Mouse (Mus musculus) MEL (cell line): Measurements from ENCODE around the gene Tmc8. TPM values are rescaled to one million over a fixed set of nuclear protein-coding genes. Genes with fewer than 3 reads are reported as not detected.
A peak's percentile ranks its signal among the peaks of the same experiment; 100 is the strongest.

ENCODE experiments used
- DNase-seq: peaks from one replicate; pipeline ENCODE4 v3.0.0; 2011; ENCODE audit warnings: low read depth, low spot score
- H3K27ac ChIP-seq: 2 replicates; pipeline ENCODE4 v1.5.1; 2012; ENCODE audit warnings: low read depth, mild to moderate bottlenecking, control low read depth, low read length, moderate library complexity; ENCODE audit not compliant: control insufficient read depth
- H3K27me3 ChIP-seq, 2 experiments: fragments of 150-350 bp in 1 of 2; sonication (generic) in 1 of 2; 2 replicates each; pipeline ENCODE4 v1.6.1; 2012; ENCODE audit warnings: low read length in 2 of 2, mild to moderate bottlenecking in 2 of 2, improper control_type of control experiment in 1 of 2, moderate library complexity in 1 of 2; ENCODE audit not compliant: insufficient read depth in 2 of 2, control insufficient read depth in 1 of 2
- H3K36me3 ChIP-seq, 2 experiments: 2 replicates each; pipeline ENCODE4 v1.6.1; 2012 to 2014; ENCODE audit warnings: low read length in 2 of 2, improper control_type of control experiment in 1 of 2, inconsistent platforms in 1 of 2, mild to moderate bottlenecking in 1 of 2; ENCODE audit not compliant: insufficient read depth in 2 of 2, control insufficient read depth in 1 of 2
- H3K4me1 ChIP-seq, 2 experiments: fragments of 150-350 bp in 1 of 2; sonication (generic) in 1 of 2; 2 replicates each; pipeline ENCODE4 v1.6.1; 2012; ENCODE audit warnings: low read length in 2 of 2, improper control_type of control experiment in 1 of 2, mild to moderate bottlenecking in 1 of 2; ENCODE audit not compliant: insufficient read depth in 2 of 2, control insufficient read depth in 1 of 2
- H3K4me3 ChIP-seq, 2 experiments: fragments of 150-350 bp in 1 of 2; sonication (generic) in 1 of 2; 2 replicates each; pipeline ENCODE4 v1.5.1; 2012; ENCODE audit warnings: low read depth in 2 of 2, low read length in 2 of 2, mild to moderate bottlenecking in 2 of 2, moderate library complexity in 2 of 2, control low read depth in 1 of 2, improper control_type of control experiment in 1 of 2; ENCODE audit not compliant: control insufficient read depth in 1 of 2, insufficient read depth in 1 of 2
- H3K79me2 ChIP-seq: 2 replicates; pipeline ENCODE4 v1.6.1; 2012; ENCODE audit warnings: mild to moderate bottlenecking, low read length, moderate library complexity; ENCODE audit not compliant: control insufficient read depth, poor library complexity, insufficient read depth
- H3K9ac ChIP-seq: 2 replicates; pipeline ENCODE4 v1.6.1; 2012; ENCODE audit warnings: low read depth, mild to moderate bottlenecking, control low read depth, low read length, moderate library complexity; ENCODE audit not compliant: control insufficient read depth, poor library complexity, severe bottlenecking
- H3K9me3 ChIP-seq: fragments of 150-350 bp; sonication (generic); replicated peaks from 2 replicates; pipeline ENCODE4 v1.6.1; 2012; ENCODE audit warnings: mild to moderate bottlenecking, low read length, improper control_type of control experiment, moderate library complexity; ENCODE audit not compliant: insufficient read depth
- BHLHE40 ChIP-seq: IDR thresholded peaks from 2 replicates; pipeline ENCODE4 v1.6.1; 2012; ENCODE audit warnings: low read depth, mild to moderate bottlenecking, inconsistent platforms, low read length, improper control_type of control experiment, borderline replicate concordance
- CHD1 ChIP-seq: IDR thresholded peaks from 2 replicates; pipeline ENCODE4 v1.6.1; 2012; ENCODE audit warnings: low read depth, mild to moderate bottlenecking, inconsistent platforms, low read length, improper control_type of control experiment
- ELF1 ChIP-seq: IDR thresholded peaks from 2 replicates; pipeline ENCODE4 v1.6.1; 2014; ENCODE audit warnings: low read depth, mild to moderate bottlenecking, inconsistent platforms, low read length, improper control_type of control experiment, moderate library complexity
- GATA1 ChIP-seq: IDR thresholded peaks from 2 replicates; pipeline ENCODE4 v1.6.1; 2011; ENCODE audit warnings: low read depth, low read length, improper control_type of control experiment
- HCFC1 ChIP-seq: IDR thresholded peaks from 2 replicates; pipeline ENCODE4 v1.6.1; 2012; ENCODE audit warnings: low read depth, mild to moderate bottlenecking, inconsistent platforms, low read length, improper control_type of control experiment, moderate library complexity
- JUND ChIP-seq: IDR thresholded peaks from 2 replicates; pipeline ENCODE4 v1.6.1; 2011; ENCODE audit warnings: low read depth, mild to moderate bottlenecking, improper control_type of control experiment, low read length
- KAT2A ChIP-seq: conservative IDR thresholded peaks from 2 replicates; pipeline ENCODE4 v1.6.1; 2012; ENCODE audit warnings: low read depth, low read length, improper control_type of control experiment, inconsistent platforms
- MAFK ChIP-seq: IDR thresholded peaks from 2 replicates; pipeline ENCODE4 v1.6.1; 2011; ENCODE audit warnings: low read depth, mild to moderate bottlenecking, low read length, improper control_type of control experiment, borderline replicate concordance
- MAZ ChIP-seq: IDR thresholded peaks from 2 replicates; pipeline ENCODE4 v1.6.1; 2012; ENCODE audit warnings: low read depth, mild to moderate bottlenecking, inconsistent platforms, low read length, improper control_type of control experiment
- MEF2A ChIP-seq: IDR thresholded peaks from 2 replicates; pipeline ENCODE4 v1.6.1; 2014; ENCODE audit warnings: low read depth, mild to moderate bottlenecking, inconsistent platforms, low read length, improper control_type of control experiment; ENCODE audit not compliant: poor library complexity, insufficient replicate concordance, severe bottlenecking; ENCODE audit errors: extremely low read depth
- MXI1 ChIP-seq: IDR thresholded peaks from 2 replicates; pipeline ENCODE4 v1.6.1; 2011; ENCODE audit warnings: mild to moderate bottlenecking, low read depth, low read length, improper control_type of control experiment
- MYC ChIP-seq: IDR thresholded peaks from 2 replicates; pipeline ENCODE4 v1.6.1; 2011; ENCODE audit warnings: low read depth, mild to moderate bottlenecking, low read length, improper control_type of control experiment, moderate library complexity
- NELFE ChIP-seq: IDR thresholded peaks from 2 replicates; pipeline ENCODE4 v1.6.1; 2011; ENCODE audit warnings: low read depth, low read length, improper control_type of control experiment
- NRF1 ChIP-seq: IDR thresholded peaks from 2 replicates; pipeline ENCODE4 v1.6.1; 2014; ENCODE audit warnings: low read depth, mild to moderate bottlenecking, inconsistent platforms, low read length, improper control_type of control experiment, moderate library complexity; ENCODE audit not compliant: poor library complexity, insufficient read depth, severe bottlenecking
- POLR2A ChIP-seq, 2 experiments: IDR thresholded peaks; 2 replicates each; pipeline ENCODE4 v1.6.1; 2011 to 2012; ENCODE audit warnings: low read length in 2 of 2, mild to moderate bottlenecking in 2 of 2, control low read depth in 1 of 2, improper control_type of control experiment in 1 of 2, low read depth in 1 of 2, moderate library complexity in 1 of 2; ENCODE audit not compliant: control insufficient read depth in 1 of 2, insufficient read depth in 1 of 2, poor library complexity in 1 of 2
- POLR2AphosphoS2 ChIP-seq: IDR thresholded peaks from 2 replicates; pipeline ENCODE4 v1.6.1; 2011; ENCODE audit warnings: low read length, improper control_type of control experiment
- POLR2AphosphoS5 ChIP-seq: IDR thresholded peaks from 2 replicates; pipeline ENCODE4 v1.6.1; 2012; ENCODE audit warnings: low read depth, borderline replicate concordance, mild to moderate bottlenecking, inconsistent platforms, low read length, moderate library complexity, mixed read lengths
- RCOR1 ChIP-seq: IDR thresholded peaks from 2 replicates; pipeline ENCODE4 v1.6.1; 2012; ENCODE audit warnings: low read depth, mild to moderate bottlenecking, inconsistent platforms, low read length, improper control_type of control experiment
- SIN3A ChIP-seq: IDR thresholded peaks from 2 replicates; pipeline ENCODE4 v1.6.1; 2012; ENCODE audit warnings: low read length, improper control_type of control experiment, inconsistent platforms
- TAL1 ChIP-seq: IDR thresholded peaks from 2 replicates; pipeline ENCODE4 v1.6.1; 2012; ENCODE audit warnings: mild to moderate bottlenecking, inconsistent platforms, low read length, moderate library complexity, mixed read lengths
- TCF12 ChIP-seq: IDR thresholded peaks from 2 replicates; pipeline ENCODE4 v1.6.1; 2014; ENCODE audit warnings: low read depth, mild to moderate bottlenecking, inconsistent platforms, low read length, improper control_type of control experiment, moderate library complexity
- UBTF ChIP-seq: IDR thresholded peaks from 2 replicates; pipeline ENCODE4 v1.6.1; 2012; ENCODE audit warnings: low read depth, mild to moderate bottlenecking, inconsistent platforms, low read length, improper control_type of control experiment, moderate library complexity, borderline replicate concordance; ENCODE audit not compliant: insufficient read depth
- USF1 ChIP-seq: IDR thresholded peaks from 2 replicates; pipeline ENCODE4 v1.6.1; 2014; ENCODE audit warnings: low read depth, mild to moderate bottlenecking, inconsistent platforms, low read length, improper control_type of control experiment, moderate library complexity
- USF2 ChIP-seq, 2 experiments: IDR thresholded peaks; 2 replicates each; pipeline ENCODE4 v1.6.1; 2011 to 2012; ENCODE audit warnings: improper control_type of control experiment in 2 of 2, low read length in 2 of 2, borderline replicate concordance in 1 of 2, inconsistent platforms in 1 of 2, low read depth in 1 of 2, mild to moderate bottlenecking in 1 of 2; ENCODE audit not compliant: insufficient read depth in 1 of 2
- ZMIZ1 ChIP-seq: IDR thresholded peaks from 2 replicates; pipeline ENCODE4 v1.6.1; 2012; ENCODE audit warnings: low read depth, mild to moderate bottlenecking, inconsistent platforms, low read length, improper control_type of control experiment, moderate library complexity
- ZNF384 ChIP-seq: IDR thresholded peaks from 2 replicates; pipeline ENCODE4 v1.6.1; 2012; ENCODE audit warnings: low read depth, mild to moderate bottlenecking, inconsistent platforms, low read length, improper control_type of control experiment
- polyA plus RNA-seq, 2 experiments: library from polyadenylated mRNA; stranded (reverse) in 1 of 2; unstranded in 1 of 2; fragments of >175 nt in 1 of 2; fragments of >200 nt in 1 of 2; gene quantifications; 2 replicates each; pipeline versions ENCODE4 v1.2.1 to v1.2.4; 2012; ENCODE audit warnings: low replicate concordance in 2 of 2, low read depth in 1 of 2; ENCODE audit not compliant: insufficient read length in 2 of 2, insufficient read depth in 1 of 2, missing spikeins in 1 of 2
- total RNA-seq: library from RNA; depleted of rRNA; stranded (reverse); fragments of 300-350 nt; gene quantifications from 2 replicates; pipeline ENCODE4 v1.2.3, GENCODE M21; 2012

The Tmc8 gene
- total and polyA plus RNA-seq, 3 experiments = 15.4 to 23.5 TPM; not detected in 1

- TF ChIP-seq ELF1 (0 out of 2 replicates have a peak, but pooled peaks have one; percentile 36), MXI1 (peak; percentile 69), RCOR1 (peak; percentile 90), POLR2AphosphoS5 (no peak)
Measured at GRCm38 (mm10) chr11:117828888-117829604, 47.2 kb downstream of the Tmc8 start (continued).

GRCm38 (mm10) chr11:117829671-117830215 lies 47.9 kb downstream of the Tmc8 start:
- H3K9ac ChIP-seq = no peak overlapping the region
- no peak for TF ChIP-seq CHD1
- no peak for TF ChIP-seq MAFK
- no peak for TF ChIP-seq KAT2A
- no peak for TF ChIP-seq MEF2A
- no peak for TF ChIP-seq ZMIZ1
- TF ChIP-seq ELF1 = no peak
- no peak for TF ChIP-seq GATA1
- no peak for TF ChIP-seq NRF1
- no peak for TF ChIP-seq MAZ
- H3K4me1 ChIP-seq = peaks cover 19 to 59% of the 10 kb centered on the region in 2 experiments
- peak overlapping the region; percentile 52 for H3K27ac ChIP-seq
- no peaks in the 10 kb centered on the region for H3K27me3 ChIP-seq
- peaks cover 0 to 34% of the 10 kb centered on the region in 2 experiments; a peak in 2 of 4 replicates for H3K36me3 ChIP-seq
- DNase-seq = peak; percentile 56
- H3K4me3 ChIP-seq = no peak overlapping the region
- no peaks in the 10 kb centered on the region for H3K9me3 ChIP-seq
- peaks cover 9% of the 10 kb centered on the region for H3K79me2 ChIP-seq

- no peak overlapping the region for H3K4me3 ChIP-seq
- peak overlapping the region; percentile 52 for H3K27ac ChIP-seq
- no peak overlapping the region for H3K9ac ChIP-seq
- DNase-seq = peak; percentile 85
- peaks cover 0 to 34% of the 10 kb centered on the region in 2 experiments; a peak in 2 of 4 replicates for H3K36me3 ChIP-seq
- H3K27me3 ChIP-seq = no peaks in the 10 kb centered on the region
- H3K4me1 ChIP-seq = peaks cover 19 to 59% of the 10 kb centered on the region in 2 experiments
- peaks cover 2% of the 10 kb centered on the region; the same call in 1 of the 2 replicates for H3K79me2 ChIP-seq
- H3K9me3 ChIP-seq = no peaks in the 10 kb centered on the region
- TF ChIP-seq MYC (0 out of 2 replicates have a peak, but pooled peaks have one; percentile 44), BHLHE40 (peak; percentile 39; the same call in 1 of the 2 replicates), ELF1 (peak; percentile 33; the same call in 1 of the 2 replicates), JUND (no peak), USF2 (IDR thresholded peaks at IDR 0.05; ENCODE audit: borderline replicate concordance in 1 of 2, insufficient read depth in 1 of 2, low read depth in 1 of 2, low read length in 2 of 2) (no peak), MAZ (0 out of 2 replicates have a peak, but pooled peaks have one; percentile 47), ZMIZ1 (no peak), ZNF384 (no peak), UBTF (no peak), HCFC1 (peak; percentile 56; the same call in 1 of the 2 replicates), TCF12 (peak; percentile 85), TAL1 (peak; percentile 90), POLR2A (IDR thresholded peaks at IDR 0.05; ENCODE audit: control insufficient read depth in 1 of 2, insufficient read depth in 1 of 2, low read depth in 1 of 2, low read length in 2 of 2, poor library complexity in 1 of 2) (no peak), USF1 (no peak), POLR2AphosphoS2 (0 out of 2 replicates have a peak, but pooled peaks have one; percentile 32), NELFE (0 out of 2 replicates have a peak, but pooled peaks have one; percentile 22), SIN3A (peak; percentile 79)
Measured at GRCm38 (mm10) chr11:117830401-117830800, 48.5 kb downstream of the Tmc8 start.
